Mouse (Mus musculus) intestine, postnatal 0 days (tissue): ENCODE results near the gene Foxj1. TPM values are rescaled to one million over a fixed set of nuclear protein-coding genes. Genes with fewer than 3 reads are reported as not detected.

ENCODE experiments used
- ATAC-seq: fragments of 200-750 bp; cut with Nextera tagmentation; 2 replicates; pipeline ENCODE4 v1.8.0; 2017; ENCODE audit warnings: mild to moderate bottlenecking, moderate TSS enrichment, moderate library complexity
- H3K27ac ChIP-seq: fragments of 300-500 bp; sonication (generic); 2 replicates; pipeline ENCODE4 v1.5.1; 2014; ENCODE audit warnings: mild to moderate bottlenecking, low read depth, low read length, moderate library complexity
- H3K27me3 ChIP-seq: fragments of 300-500 bp; sonication (generic); replicated peaks from 2 replicates; pipeline ENCODE4 v1.6.1; 2014; ENCODE audit warnings: low read length, mixed read lengths; ENCODE audit not compliant: control insufficient read depth, insufficient read depth
- H3K36me3 ChIP-seq: fragments of 300-500 bp; sonication (generic); 2 replicates; pipeline ENCODE4 v1.6.1; 2014; ENCODE audit warnings: mild to moderate bottlenecking, moderate library complexity; ENCODE audit not compliant: control insufficient read depth, insufficient read depth
- H3K4me1 ChIP-seq: fragments of 300-500 bp; sonication (generic); replicated peaks from 2 replicates; pipeline ENCODE4 v1.6.1; 2014; ENCODE audit warnings: antibody characterized with exemption, low read length, mixed read lengths; ENCODE audit not compliant: control insufficient read depth, insufficient read depth
- H3K4me2 ChIP-seq: fragments of 300-500 bp; sonication (generic); replicated peaks from 2 replicates; pipeline ENCODE4 v1.6.1; 2014; ENCODE audit warnings: low read depth, mild to moderate bottlenecking, moderate library complexity
- H3K4me3 ChIP-seq: fragments of 300-500 bp; sonication (generic); 2 replicates; pipeline ENCODE4 v1.5.1; 2014; ENCODE audit warnings: low read depth, low read length
- H3K9ac ChIP-seq: fragments of 300-500 bp; sonication (generic); 2 replicates; pipeline ENCODE4 v1.6.1; 2014; ENCODE audit warnings: mild to moderate bottlenecking, low read depth, low read length
- H3K9me3 ChIP-seq: fragments of 300-500 bp; sonication (generic); 2 replicates; pipeline ENCODE4 v1.6.1; 2016; ENCODE audit warnings: mixed run types; ENCODE audit not compliant: control insufficient read depth
- CTCF ChIP-seq: sonication (generic); IDR thresholded peaks from 2 replicates; pipeline ENCODE4 v1.5.1; 2016; ENCODE audit warnings: low read depth, mild to moderate bottlenecking, control low read depth, antibody characterized with exemption, moderate library complexity
- WGBS: fragments of 180-500 bp; shearing (Covaris S2); extraction: QIAGEN DNeasy Blood & Tissue Kit; methylation state at CpG from one replicate; pipeline ENCODE4 v1.1.7; 2014; 5-methylcytosine and 5-hydroxymethylcytosine counted together
- polyA plus RNA-seq: library from polyadenylated mRNA; unstranded; fragments of >200 nt; fragmentation: Nextera tagmentation; extraction: Ambion mirVana; gene quantifications from 2 replicates; pipeline ENCODE4 v1.2.1, GENCODE M21; 2015

Foxj1 gene
- polyA plus RNA-seq, 1 experiment from 2014 or later: 0.09 TPM

DNA sequence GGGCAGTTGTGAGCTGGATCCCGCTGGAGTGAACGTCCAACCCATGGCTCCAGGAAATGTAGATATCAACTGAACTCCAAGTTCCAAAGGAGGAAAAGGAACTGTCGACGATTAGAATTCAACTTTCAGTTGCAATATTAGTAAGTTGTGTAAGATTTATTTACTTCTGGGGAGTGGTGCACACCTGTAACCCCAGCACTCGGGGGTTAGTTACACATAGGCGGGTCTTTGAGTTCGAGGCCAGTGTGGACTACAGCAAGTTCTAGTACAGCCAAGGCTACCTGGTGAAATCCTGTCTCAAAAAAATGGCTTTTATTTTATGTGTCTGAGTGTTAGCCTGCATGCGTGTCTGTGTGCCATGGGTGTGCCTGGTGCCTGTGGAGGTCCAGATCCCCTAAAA, 18.3 kb upstream of the Foxj1 start:
- no peak for TF ChIP-seq CTCF
- 64% methylated on average over 8 of the region's 8 CpGs for WGBS

DNA sequence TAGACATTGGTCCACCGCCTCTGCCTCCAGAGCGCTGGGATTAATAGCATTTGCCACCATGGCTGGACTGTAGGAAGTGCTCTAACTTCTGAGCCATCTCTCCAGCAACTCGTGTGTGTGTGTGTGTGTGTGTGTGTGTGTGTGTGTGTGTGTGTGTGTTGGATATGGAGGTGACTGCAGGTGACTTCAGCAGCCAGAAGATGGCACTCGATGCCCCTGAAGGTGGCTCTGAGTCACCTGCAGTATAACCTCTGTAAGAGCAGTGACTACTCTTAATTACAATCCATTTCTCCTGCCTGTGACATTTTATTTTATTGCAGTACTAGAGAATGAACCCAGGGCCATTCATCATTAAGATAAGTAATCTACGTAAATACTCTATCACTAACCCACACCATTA, 16.1 kb upstream of the Foxj1 start:
- Histone ChIP-seq H3K36me3 (peaks cover 14% of the 10 kb centered on the region; the same call in 1 of the 2 replicates), H3K27ac (no peak overlapping the region), H3K4me3 (no peak overlapping the region), H3K27me3 (no peaks in the 10 kb centered on the region), H3K9ac (no peak overlapping the region), H3K9me3 (no peaks in the 10 kb centered on the region), H3K4me2 (no peak overlapping the region), H3K4me1 (0 out of 2 replicates have a peak, but pooled peaks cover 4% of the 10 kb centered on the region)
- TF ChIP-seq CTCF: peak; percentile 64
- ATAC-seq: peak; percentile 14; the same call in 1 of the 2 replicates
- 73% methylated on average over 5 of the region's 5 CpGs for WGBS

More for the DNA sequence above, 18.3 kb upstream of the Foxj1 start:
- Histone ChIP-seq H3K36me3 (peaks cover 7% of the 10 kb centered on the region; the same call in 1 of the 2 replicates), H3K27ac (peak overlapping the region; percentile 57), H3K4me2 (no peak overlapping the region), H3K27me3 (no peaks in the 10 kb centered on the region), H3K4me3 (no peak overlapping the region), H3K9ac (no peak overlapping the region), H3K4me1 (0 out of 2 replicates have a peak, but pooled peaks cover 4% of the 10 kb centered on the region), H3K9me3 (no peaks in the 10 kb centered on the region)
- ATAC-seq: peak; percentile 35; the same call in 1 of the 2 replicates

- no peaks in the 10 kb centered on the region for H3K9me3 ChIP-seq
- H3K27ac ChIP-seq: no peak overlapping the region
- H3K36me3 ChIP-seq: peaks cover 12% of the 10 kb centered on the region; the same call in 1 of the 2 replicates
- H3K4me2 ChIP-seq: no peak overlapping the region
- H3K9ac ChIP-seq: no peak overlapping the region
- 82% methylated on average over 5 of the region's 5 CpGs for WGBS
- no peak for ATAC-seq
- no peak for TF ChIP-seq CTCF
- H3K27me3 ChIP-seq: no peaks in the 10 kb centered on the region
- H3K4me1 ChIP-seq: no peaks in the 10 kb centered on the region
- H3K4me3 ChIP-seq: no peak overlapping the region
These were observed 12.8 kb upstream of the Foxj1 start for GRCm38 (mm10) chr11:116347955-116348354.

DNA sequence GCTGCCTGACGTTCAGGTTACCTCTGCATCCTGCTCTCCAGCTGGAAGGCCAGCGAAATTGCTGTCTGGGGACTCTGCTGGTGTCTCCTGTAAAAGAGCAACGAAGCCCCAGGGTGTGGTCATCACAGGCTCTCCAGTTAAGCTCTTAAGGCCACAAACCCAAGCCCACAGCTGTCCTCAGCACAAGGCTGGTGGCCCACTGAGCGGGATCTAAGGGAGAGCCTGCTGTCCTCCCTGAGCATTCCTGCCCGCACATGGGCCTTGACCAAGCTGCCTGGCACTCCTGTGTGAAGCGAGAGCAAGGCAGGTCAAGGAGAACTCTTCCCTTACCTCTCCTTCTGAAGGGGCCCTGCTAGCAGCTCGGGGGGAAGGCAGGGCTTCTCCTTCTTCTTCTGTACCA, 11.8 kb upstream of the Foxj1 start:
- no peak for TF ChIP-seq CTCF
- WGBS: 82% methylated on average over 7 of the region's 7 CpGs
- H3K9ac ChIP-seq: no peak overlapping the region
- H3K4me1 ChIP-seq: no peaks in the 10 kb centered on the region
- H3K27me3 ChIP-seq: no peaks in the 10 kb centered on the region
- no peak overlapping the region for H3K4me3 ChIP-seq
- H3K4me2 ChIP-seq: no peak overlapping the region
- peaks cover 13% of the 10 kb centered on the region; the same call in 1 of the 2 replicates for H3K36me3 ChIP-seq
- no peak overlapping the region for H3K27ac ChIP-seq
- ATAC-seq: no peak
- H3K9me3 ChIP-seq: no peaks in the 10 kb centered on the region

DNA sequence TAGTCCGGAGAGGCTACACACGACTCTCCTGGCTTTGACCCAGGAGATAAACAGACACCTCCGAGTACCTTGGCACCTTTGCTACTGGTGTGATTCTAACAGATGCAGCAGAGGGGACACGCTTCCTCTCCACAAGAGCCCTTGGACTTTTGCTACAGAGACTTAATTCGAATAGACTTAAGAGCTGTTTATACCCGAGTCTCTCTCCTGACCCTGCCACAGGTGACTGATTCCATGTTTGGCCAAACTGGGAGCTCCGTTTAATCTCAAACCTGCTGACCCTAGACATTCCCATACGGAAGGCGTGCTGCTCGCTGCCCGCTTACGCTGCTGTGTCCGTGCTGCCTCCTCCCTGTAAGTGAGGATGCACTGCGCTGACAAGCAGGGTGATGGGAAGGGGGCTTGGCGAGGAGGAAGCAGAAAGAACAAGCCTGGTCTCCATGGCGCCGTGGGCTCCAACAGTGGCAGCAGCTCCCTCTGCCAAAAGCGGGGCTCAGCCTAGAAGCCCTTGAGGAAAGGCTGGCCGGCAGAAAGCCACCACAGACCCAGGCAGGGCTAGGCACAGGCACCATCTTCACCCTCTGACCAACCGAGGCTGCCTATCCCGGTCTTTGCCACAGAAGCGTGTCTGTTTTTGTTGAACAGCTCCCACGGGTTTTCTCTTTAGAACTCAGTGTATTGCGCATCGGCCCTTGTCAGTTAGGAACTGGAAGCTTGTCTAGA, 7.0 kb upstream of the Foxj1 start:
- H3K36me3 ChIP-seq: peaks cover 14% of the 10 kb centered on the region; the same call in 1 of the 2 replicates
- no peaks in the 10 kb centered on the region for H3K27me3 ChIP-seq
- no peaks in the 10 kb centered on the region for H3K4me1 ChIP-seq
- H3K9me3 ChIP-seq: no peaks in the 10 kb centered on the region
- no peak overlapping the region for H3K4me3 ChIP-seq
- ATAC-seq: no peak
- H3K9ac ChIP-seq: no peak overlapping the region
- TF ChIP-seq CTCF: no peak
- H3K27ac ChIP-seq: no peak overlapping the region
- H3K4me2 ChIP-seq: no peak overlapping the region
- 65% methylated on average over 25 of the region's 25 CpGs for WGBS

GRCm38 (mm10) chr11:116337531-116337930, 2.3 kb upstream of the Foxj1 start:
- Histone ChIP-seq H3K4me3 (no peak overlapping the region), H3K27ac (no peak overlapping the region), H3K9ac (no peak overlapping the region), H3K27me3 (peaks cover 16% of the 10 kb centered on the region), H3K4me1 (peaks cover 8% of the 10 kb centered on the region; the same call in 1 of the 2 replicates), H3K36me3 (peaks cover 10% of the 10 kb centered on the region; the same call in 1 of the 2 replicates), H3K9me3 (no peaks in the 10 kb centered on the region), H3K4me2 (no peak overlapping the region)
- ATAC-seq: no peak
- TF ChIP-seq CTCF: no peak
- WGBS: 75% methylated on average over 6 of the region's 6 CpGs
